Comparison of ENCODE assay signal across 11 mouse cellular contexts in genomic region chr17:14753095-14753494, GRCm38 (mm10). TPM values are rescaled to one million over a fixed set of nuclear protein-coding genes. Genes with fewer than 3 reads are reported as not detected.
A peak's percentile ranks its signal among the peaks of the same experiment; 100 is the strongest.
DNase-seq lines count a peak whose midpoint lies in the region; ATAC-seq and TF ChIP-seq lines count a peak whose summit lies in the region.
"Had no signal": no experiment of that assay in that cellular context is flagged by ENCODE, and none has a peak within 500 bp of the region (broad histone marks: within the 10 kb centered on the region; RNA-seq: fewer than 3 reads in every experiment).

No protein-coding gene starts in this region.

- H3K4me1 ChIP-seq in embryonic facial prominence, embryonic 14.5 days (ENCODE audit: control insufficient read depth, insufficient read depth, low read length), result no peaks in the 10 kb centered on the region
- H3K4me1 ChIP-seq in embryonic facial prominence, embryonic 10.5 days, result no peaks in the 10 kb centered on the region
- H3K4me1 ChIP-seq: stomach, embryonic 15.5 days had no signal

- TF ChIP-seq POLR2A in myocyte (IDR thresholded peaks at IDR 0.05; ENCODE audit: insufficient read length, low read depth), result no peak

- no peak overlapping the region for H3K4me2 ChIP-seq in embryonic facial prominence, embryonic 14.5 days (ENCODE audit: low read depth, low read length)
- H3K4me2 ChIP-seq in myocyte (ENCODE audit: low read depth), result no peak overlapping the region
- H3K4me2 ChIP-seq: midbrain, embryonic 11.5 days; stomach, embryonic 15.5 days had no signal

- no peak for TF ChIP-seq CTCF in left cerebral cortex, adult 2 months (IDR thresholded peaks at IDR 0.05)

- no peak overlapping the region for H3K9ac ChIP-seq in embryonic facial prominence, embryonic 14.5 days (ENCODE audit: low read depth, low read length)
- H3K9ac ChIP-seq: stomach, embryonic 15.5 days had no signal

- no peak overlapping the region for H3K27ac ChIP-seq in embryonic facial prominence, embryonic 14.5 days (replicated peaks; ENCODE audit: low read depth, low read length)
- no peak overlapping the region for H3K27ac ChIP-seq in embryonic facial prominence, embryonic 10.5 days (replicated peaks)
- no peak overlapping the region for H3K27ac ChIP-seq in left cerebral cortex, adult 2 months
- H3K27ac ChIP-seq: stomach, embryonic 15.5 days had no signal

- peak; percentile 66 for DNase-seq in embryonic facial prominence, embryonic 14.5 days (ENCODE audit: low spot score)
- no peak for DNase-seq in embryonic facial prominence, embryonic 10.5 days (ENCODE audit: low spot score)
- DNase-seq in urinary bladder, postnatal 25 days (ENCODE audit: low spot score), result peak; percentile 19
- DNase-seq in urinary bladder, postnatal 4 days (ENCODE audit: low spot score in 2 of 2), result no peak
- DNase-seq in kidney, adult 8-10 months, result peak; percentile 15 to 24
- DNase-seq in left cerebral cortex, adult 2 months (ENCODE audit: extremely low spot score in 1 of 2, low spot score in 2 of 2), result no peak
- DNase-seq in right cerebral cortex, postnatal 10 days (ENCODE audit: low spot score in 2 of 2), result no peak

- intact Hi-C loops in left cerebral cortex, adult 2 months (cut with DNase I), result no loop called here

- WGBS in embryonic facial prominence, embryonic 14.5 days, result 69% methylated on average over 5 of the region's 5 CpGs
- WGBS in embryonic facial prominence, embryonic 10.5 days, result 91% methylated on average over 5 of the region's 5 CpGs

- no peaks in the 10 kb centered on the region for H3K9me3 ChIP-seq in embryonic facial prominence, embryonic 14.5 days (ENCODE audit: control insufficient read depth, low read length)
- no peaks in the 10 kb centered on the region for H3K9me3 ChIP-seq in embryonic facial prominence, embryonic 10.5 days
- H3K9me3 ChIP-seq: stomach, embryonic 15.5 days had no signal

- H3K79me2 ChIP-seq in myocyte (ENCODE audit: control insufficient read depth, insufficient read depth), result no peaks in the 10 kb centered on the region

- H3ac ChIP-seq in myocyte (ENCODE audit: control insufficient read depth, insufficient read length), result no peak overlapping the region

- no peaks in the 10 kb centered on the region for H3K27me3 ChIP-seq in embryonic facial prominence, embryonic 14.5 days (replicated peaks; ENCODE audit: control insufficient read depth, insufficient read depth, low read length)
- no peaks in the 10 kb centered on the region for H3K27me3 ChIP-seq in embryonic facial prominence, embryonic 10.5 days (replicated peaks; ENCODE audit: low read depth, poor library complexity, severe bottlenecking)
- H3K27me3 ChIP-seq in myocyte (ENCODE audit: control insufficient read depth, insufficient read depth, insufficient read length), result no peaks in the 10 kb centered on the region
- H3K27me3 ChIP-seq: stomach, embryonic 15.5 days had no signal

- no peaks in the 10 kb centered on the region for H3K36me3 ChIP-seq in embryonic facial prominence, embryonic 14.5 days (ENCODE audit: control insufficient read depth, insufficient read depth, low read length)
- H3K36me3 ChIP-seq in embryonic facial prominence, embryonic 10.5 days (replicated peaks), result no peaks in the 10 kb centered on the region
- no peaks in the 10 kb centered on the region for H3K36me3 ChIP-seq in myocyte (ENCODE audit: control insufficient read depth, insufficient read depth)
- H3K36me3 ChIP-seq: stomach, embryonic 15.5 days had no signal

- H3K4me3 ChIP-seq in embryonic facial prominence, embryonic 14.5 days (ENCODE audit: low read depth, low read length), result no peak overlapping the region
- H3K4me3 ChIP-seq in embryonic facial prominence, embryonic 10.5 days, result no peak overlapping the region
- no peak overlapping the region for H3K4me3 ChIP-seq in myocyte
- H3K4me3 ChIP-seq in left cerebral cortex, adult 2 months, result no peak overlapping the region
- H3K4me3 ChIP-seq: stomach, embryonic 15.5 days had no signal

- no peak for ATAC-seq in embryonic facial prominence, embryonic 14.5 days (ENCODE audit: low read depth)
- ATAC-seq: hindbrain, embryonic 16.5 days had no signal

TF ChIP-seq in myocyte, 11 proteins besides CTCF, POLR2A, EP300 and RAD21:
- TF ChIP-seq MAX (IDR thresholded peaks at IDR 0.05; ENCODE audit: low read depth), result no peak
- peak in 2 of 3 experiments; percentile 19 to 42 for TF ChIP-seq MYOD1 (IDR thresholded peaks at IDR 0.05; ENCODE audit: control insufficient read depth in 1 of 3, insufficient read length in 2 of 3, low read depth in 2 of 3)
- no peak for TF ChIP-seq SRF (IDR thresholded peaks at IDR 0.05; ENCODE audit: control insufficient read depth, insufficient read length, low read depth)
- no peak for TF ChIP-seq TCF12 (IDR thresholded peaks at IDR 0.05; ENCODE audit: insufficient read depth, poor library complexity, severe bottlenecking)
- no peak for TF ChIP-seq REST (IDR thresholded peaks at IDR 0.05; ENCODE audit: insufficient read depth, insufficient read length)
- no peak for TF ChIP-seq E2F4 (IDR thresholded peaks at IDR 0.05; ENCODE audit: insufficient read depth)
- no peak for TF ChIP-seq MYOG (IDR thresholded peaks at IDR 0.05; ENCODE audit: control insufficient read depth in 1 of 3, insufficient read depth in 1 of 3, insufficient read length in 2 of 3, low read depth in 2 of 3)
- no peak for TF ChIP-seq CEBPB (IDR thresholded peaks at IDR 0.05; ENCODE audit: insufficient read depth, poor library complexity, severe bottlenecking)

RNA-seq across cellular contexts. Expression of gene Thbs2, which starts 59.1 kb away (rescaled TPM):
- 133 and 141 TPM in 2 replicates for polyA plus RNA-seq in embryonic facial prominence, embryonic 14.5 days (2014; fragmentation: Nextera tagmentation; extraction: Ambion mirVana)
- polyA plus RNA-seq in embryonic facial prominence, embryonic 10.5 days (2016; fragmentation: Nextera tagmentation; extraction: Ambion mirVana), result 1.3 and 1.9 TPM in 2 replicates
- 15.7 TPM for polyA plus RNA-seq in myocyte (2012; fragmentation: generic; extraction: Trizol)
- total RNA-seq in left cerebral cortex, adult 2 months (2021), result 1 to 10 TPM; 4.2 to 4.6 TPM

Comparison
In these comparisons a context has a peak if more than half of its experiments do, and no peak if none do; other contexts are left out.
1. DNase-seq: peak in embryonic facial prominence, embryonic 14.5 days (single experiment), urinary bladder, postnatal 25 days (single experiment) and kidney, adult 8-10 months (2 of 2); none in embryonic facial prominence, embryonic 10.5 days (single experiment), urinary bladder, postnatal 4 days (0 of 2), left cerebral cortex, adult 2 months (0 of 2) and right cerebral cortex, postnatal 10 days (0 of 2).